Mouse (Mus musculus) heart, adult 9 months (tissue): Measurements from ENCODE around the gene Traf1.

ENCODE experiments used
- DNase-seq, 2 experiments: peaks; one replicate each; pipeline ENCODE4 v3.0.0; 2022; ENCODE audit warnings: low spot score in 2 of 2

Traf1 gene

DNA sequence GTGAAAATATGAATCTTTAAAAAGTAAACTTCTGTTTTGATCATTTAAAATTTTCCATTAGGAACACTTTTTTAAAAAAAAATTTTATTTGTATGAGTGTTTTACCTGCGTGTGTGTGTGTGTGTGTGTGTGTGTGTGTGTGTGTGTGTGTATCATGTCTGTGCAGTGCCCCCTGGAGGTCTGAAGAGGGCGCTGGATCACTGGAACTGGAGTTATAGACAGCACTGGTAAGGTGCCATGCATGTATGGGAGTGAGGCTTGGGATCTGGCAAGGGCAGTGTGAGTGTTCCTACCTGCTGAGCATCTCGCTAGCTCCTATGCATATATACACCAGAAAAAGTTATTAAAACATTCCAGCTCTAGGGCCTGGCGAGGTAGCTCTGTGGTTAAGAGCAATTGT lies 59.8 kb downstream of the Traf1 start:
- no peak for DNase-seq

DNA sequence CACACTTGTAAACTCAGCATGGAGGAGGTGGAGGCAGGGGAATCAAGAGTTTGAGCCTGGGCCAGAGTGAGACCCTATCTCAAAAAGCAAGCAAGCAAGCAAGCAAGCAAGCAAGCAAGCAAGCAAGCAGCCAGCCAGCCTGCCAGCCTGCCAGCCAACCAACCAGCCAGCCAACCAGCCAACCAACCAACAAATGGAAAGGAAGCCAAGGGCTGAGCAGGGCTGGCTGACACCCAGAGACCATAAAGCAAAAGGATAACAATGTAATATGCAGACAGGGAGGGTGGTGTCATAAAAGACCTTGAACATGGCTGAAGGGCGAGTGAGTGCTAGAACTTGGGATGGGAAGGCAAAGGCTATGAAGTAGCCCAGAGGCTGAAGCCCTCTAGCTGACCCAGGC lies 61.2 kb downstream of the Traf1 start:
- DNase-seq = no peak

DNA sequence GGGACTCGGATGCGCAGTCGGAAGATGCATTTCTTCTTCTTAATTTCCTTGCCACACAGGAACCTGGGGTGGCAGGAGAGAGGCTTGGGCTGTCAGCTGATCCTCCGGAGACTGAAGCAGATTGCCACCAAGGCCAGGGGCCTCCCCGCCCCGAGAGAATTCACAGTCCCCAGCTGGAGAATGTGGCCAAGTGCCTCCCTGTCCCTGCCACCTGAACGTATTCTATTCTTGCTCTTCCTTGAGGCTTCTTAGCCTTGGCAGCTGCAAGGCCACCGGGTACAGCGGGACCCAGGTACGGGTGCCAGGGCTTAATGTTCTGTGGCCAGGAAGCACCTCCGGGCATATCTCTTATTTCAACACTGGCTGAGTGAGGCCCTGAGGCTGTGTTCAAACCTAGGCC lies 61.9 kb downstream of the Traf1 start:
- DNase-seq = no peak

DNA sequence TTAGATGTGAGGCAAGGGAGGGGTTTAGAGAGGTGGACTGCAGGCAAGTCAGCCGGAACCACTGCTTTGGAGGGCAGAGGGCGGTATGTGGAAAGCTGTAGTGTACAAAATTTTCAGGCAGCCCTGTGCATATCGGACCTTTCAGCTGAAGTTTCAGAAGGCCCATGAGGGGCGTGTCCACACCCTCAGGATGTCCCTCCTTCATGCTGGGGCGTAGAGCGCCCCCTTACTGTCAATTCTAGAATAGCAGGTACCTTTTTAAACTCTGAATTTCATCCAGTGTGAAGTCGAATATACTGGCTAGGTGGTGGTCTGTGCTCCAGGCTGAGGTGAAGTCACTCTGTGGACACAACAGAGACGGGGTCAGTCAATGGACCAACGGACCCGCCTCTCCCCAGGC lies 63.8 kb downstream of the Traf1 start:
- DNase-seq = no peak

DNA sequence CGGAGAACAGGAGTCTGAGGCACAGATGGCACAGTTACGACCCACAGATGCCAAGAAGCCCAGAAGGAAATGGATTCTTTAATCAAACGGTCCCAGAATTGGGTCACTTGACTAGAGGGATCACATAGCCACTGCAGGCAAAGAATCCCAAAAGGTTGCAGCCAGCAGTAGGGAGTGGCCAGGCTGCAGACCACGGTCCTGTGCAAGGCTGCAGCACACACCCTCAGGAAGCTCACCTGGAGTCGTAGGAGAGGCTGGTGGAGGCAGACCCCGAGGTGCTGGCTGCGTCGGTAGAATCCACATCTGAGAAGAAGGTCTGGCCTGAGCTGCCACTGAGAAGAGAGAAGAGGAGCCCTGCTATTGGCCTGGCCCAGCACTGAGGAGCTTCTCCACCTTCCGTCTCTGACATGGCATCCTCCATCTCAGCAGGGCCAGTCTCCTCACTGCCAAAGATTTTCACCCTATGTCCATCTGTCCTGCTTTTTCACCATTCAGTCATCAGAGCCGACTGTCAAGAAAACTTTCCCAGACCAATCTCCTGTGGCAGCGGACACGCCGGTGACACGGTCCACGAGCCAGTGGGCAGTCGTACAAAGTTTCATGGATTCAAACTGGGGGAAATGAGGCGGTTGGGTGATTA lies 64.6 kb downstream of the Traf1 start:
- DNase-seq = no peak

DNA sequence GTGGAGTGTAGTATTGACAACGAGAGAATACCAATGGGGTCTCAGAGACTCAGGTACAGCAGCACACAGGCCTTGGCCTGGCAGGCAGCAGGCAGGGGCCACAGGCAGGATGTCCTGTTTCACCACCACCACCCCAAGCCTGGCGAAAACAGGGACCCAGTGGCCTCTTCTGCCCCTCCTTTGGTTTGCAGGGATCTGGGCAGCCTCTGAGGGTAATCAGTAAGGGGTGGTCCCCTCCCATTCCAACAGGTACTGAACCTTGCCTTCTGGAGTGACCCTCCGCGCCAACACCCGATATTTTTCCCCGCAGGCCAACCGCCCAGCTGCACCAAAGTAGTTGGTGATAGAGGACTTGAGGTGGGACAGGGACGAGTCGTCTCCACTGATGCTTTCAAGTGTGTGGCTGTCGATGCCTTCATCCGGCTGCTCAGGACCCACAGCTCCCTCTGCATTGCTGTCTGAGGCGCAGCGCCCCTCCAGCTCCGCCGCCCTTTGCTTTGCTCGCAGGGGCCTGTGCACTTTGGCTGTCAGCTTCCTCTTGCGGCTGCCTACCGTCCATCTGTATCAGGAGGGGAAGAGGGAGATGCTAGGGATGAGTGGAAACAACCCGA lies 66.0 kb downstream of the Traf1 start:
- no peak for DNase-seq

DNA sequence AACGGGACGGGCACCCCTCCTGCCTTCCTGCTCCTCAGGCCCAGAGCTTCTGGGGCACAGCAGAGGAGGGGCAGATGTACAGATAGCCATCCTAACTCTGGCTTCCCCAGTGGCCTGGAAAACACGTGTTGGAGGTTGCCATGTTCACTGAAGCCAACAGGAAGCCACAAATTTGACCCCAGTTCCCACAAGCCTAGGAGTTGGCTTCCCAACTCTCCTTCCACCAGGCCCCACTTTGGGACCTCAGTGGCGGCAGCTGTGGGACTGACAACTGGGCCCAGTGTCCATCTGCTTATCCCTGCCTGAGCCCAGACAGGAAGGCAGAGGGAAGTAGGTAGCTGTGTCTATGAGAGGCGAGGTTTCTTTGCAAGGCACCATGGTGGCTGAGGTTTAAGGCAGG lies 67.6 kb downstream of the Traf1 start:
- DNase-seq = no peak
